Mouse (Mus musculus) T-helper 17 cell (primary cell): ENCODE measurements at regions not wholly inside any gene's neighbourhood (a gene's known extent, or its start where the extent isn't known, plus 50 kb on each side); places are given as distances from the start of the nearest gene placed in this dataset.

Experiments
- in situ Hi-C, 2 experiments: fragments of 300-600 bp; cut with MboI, MseI; formaldehyde crosslinking; loops; 1 replicate in 1 of 2; 2 replicates in 1 of 2; pipeline ENCODE4 v1.15.1; 2025; ENCODE audit warnings: high pct_unique_total_duplicates in 2 of 2

- in situ Hi-C loops: no loop called here
Observed at GRCm38 (mm10) chr1:143258470-143259215, 381.8 kb upstream of the B3galt2 start.

- in situ Hi-C loops: no loop called here
Observed at GRCm38 (mm10) chr1:143263263-143264038, 377.0 kb upstream of the B3galt2 start.

GRCm38 (mm10) chr1:143265216-143265615 lies 375.2 kb upstream of the B3galt2 start:
- in situ Hi-C loops: no loop called here

GRCm38 (mm10) chr1:143286274-143286967 lies 354.0 kb upstream of the B3galt2 start:
- in situ Hi-C loops: no loop called here

- in situ Hi-C loops: no loop called here
Observed at GRCm38 (mm10) chr1:143287448-143287847, 353.0 kb upstream of the B3galt2 start.

GRCm38 (mm10) chr1:143296555-143296954 lies 343.9 kb upstream of the B3galt2 start:
- in situ Hi-C loops: no loop called here

- in situ Hi-C loops: no loop called here
Observed at GRCm38 (mm10) chr1:143307379-143307778, 333.1 kb upstream of the B3galt2 start.

- in situ Hi-C loops: no loop called here
Observed at GRCm38 (mm10) chr1:143318381-143318780, 322.1 kb upstream of the B3galt2 start.

- in situ Hi-C loops: no loop called here
Observed at GRCm38 (mm10) chr1:143319568-143319967, 320.9 kb upstream of the B3galt2 start.

- in situ Hi-C loops: loop anchor here (10.0 to 25.0 kb wide), 2 partner anchors 236 to 1713 kb away; no protein-coding TSS in a partner anchor
Observed at GRCm38 (mm10) chr1:143351388-143351787, 289.1 kb upstream of the B3galt2 start.

GRCm38 (mm10) chr1:143360256-143360655 lies 280.2 kb upstream of the B3galt2 start:
- in situ Hi-C loops: loop anchor here in 1 of 2 experiments (25.0 kb wide), 1 partner anchor 227 kb away; no protein-coding TSS in a partner anchor

- in situ Hi-C loops: loop anchor here (5.0 to 10.0 kb wide), 3 partner anchors 65 to 263 kb away; no protein-coding TSS in a partner anchor
Observed at GRCm38 (mm10) chr1:143391851-143392250, 248.6 kb upstream of the B3galt2 start.
